Mouse (Mus musculus): ENCODE measurements around the gene Ldb2.

DNA sequence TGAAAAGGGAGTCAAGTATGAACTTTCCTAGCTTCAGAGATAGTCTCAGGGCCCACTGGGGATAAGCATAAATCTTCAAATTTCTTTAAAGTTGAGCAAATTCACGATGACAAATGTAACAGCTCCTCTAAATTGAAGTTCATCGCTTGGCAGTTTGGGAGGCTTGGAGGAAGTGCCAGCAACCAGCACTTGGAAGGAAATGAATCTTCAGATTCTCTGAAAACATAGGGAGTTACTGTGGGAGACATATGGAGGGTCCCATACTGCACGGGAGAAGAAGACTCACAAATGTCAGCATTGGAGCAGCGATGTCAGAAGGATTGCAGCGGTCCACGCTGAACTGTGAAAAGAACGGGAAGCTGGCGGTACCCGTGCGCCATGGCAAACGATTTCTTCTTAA is 139.8 kb downstream of the Ldb2 start:
- TF ChIP-seq EP300 (IDR thresholded peaks at IDR 0.05; ENCODE audit: insufficient read depth, low read depth, low read length) (no peak), POLR2A (IDR thresholded peaks at IDR 0.05; ENCODE audit: insufficient read depth, low read length) (no peak)

All from ES-Bruce4 (cell line).